27 mouse cellular contexts compared by ENCODE assay signal in genomic region chr5:120937841-120938240, GRCm38 (mm10). TPM values are rescaled to one million over a fixed set of nuclear protein-coding genes. Genes with fewer than 3 reads are reported as not detected.
DNase-seq lines count a peak whose midpoint lies in the region; ATAC-seq and TF ChIP-seq lines count a peak whose summit lies in the region.
"Had no signal": no experiment of that assay in that cellular context is flagged by ENCODE, and none has a peak within 500 bp of the region (broad histone marks: within the 10 kb centered on the region; RNA-seq: fewer than 3 reads in every experiment).

No protein-coding gene starts in this region.

- ATAC-seq in intestine, postnatal 0 days = peak; percentile 49
- ATAC-seq in intestine, embryonic 16.5 days = no peak
- ATAC-seq in monocyte, adult 5-6 weeks (replicated peaks; ENCODE audit: insufficient number of reproducible peaks, low FRiP score, low TSS enrichment, poor library complexity, severe bottlenecking) = no peak
- ATAC-seq: forebrain, embryonic 14.5 days; midbrain, embryonic 15.5 days had no signal

- no peaks in the 10 kb centered on the region for H3K4me1 ChIP-seq in intestine, postnatal 0 days (replicated peaks; ENCODE audit: control insufficient read depth, insufficient read depth, low read length)
- no peaks in the 10 kb centered on the region; the same call in 1 of the 2 replicates for H3K4me1 ChIP-seq in intestine, embryonic 16.5 days (ENCODE audit: control insufficient read depth, insufficient read depth, low read length)
- H3K4me1 ChIP-seq in lung, adult 2 months (ENCODE audit: control insufficient read depth, insufficient read depth, low read length) = no peaks in the 10 kb centered on the region
- H3K4me1 ChIP-seq: heart, embryonic 15.5 days; hindbrain, embryonic 13.5 days; limb, embryonic 10.5 days; liver, embryonic 15.5 days; midbrain, embryonic 15.5 days had no signal

- TF ChIP-seq POLR2A in lung, adult 2 months (IDR thresholded peaks at IDR 0.05; ENCODE audit: borderline replicate concordance, extremely low read depth, low read depth, low read length) = no peak

- no peaks in the 10 kb centered on the region for H3K27me3 ChIP-seq in intestine, postnatal 0 days (replicated peaks; ENCODE audit: control insufficient read depth, insufficient read depth, low read length)
- H3K27me3 ChIP-seq in intestine, embryonic 16.5 days (replicated peaks; ENCODE audit: control insufficient read depth, insufficient read depth, low read length) = no peaks in the 10 kb centered on the region
- H3K27me3 ChIP-seq: heart, embryonic 15.5 days; liver, embryonic 15.5 days; midbrain, embryonic 15.5 days had no signal

- H3K27ac ChIP-seq in intestine, postnatal 0 days (ENCODE audit: low read depth, low read length) = no peak overlapping the region
- no peak overlapping the region for H3K27ac ChIP-seq in intestine, embryonic 16.5 days (ENCODE audit: low read length)
- H3K27ac ChIP-seq: gastrocnemius, adult 2 months; heart, embryonic 15.5 days; hindbrain, embryonic 13.5 days; limb, embryonic 10.5 days; liver, embryonic 15.5 days; midbrain, embryonic 15.5 days had no signal

- WGBS in intestine, postnatal 0 days = 61% methylated on average over 4 of the region's 4 CpGs
- WGBS in intestine, embryonic 16.5 days = 84% methylated on average over 4 of the region's 4 CpGs
- 70% methylated on average over 4 of the region's 4 CpGs for WGBS in lung, adult 2 months

- H3K9me3 ChIP-seq in intestine, postnatal 0 days (ENCODE audit: control insufficient read depth) = no peaks in the 10 kb centered on the region
- H3K9me3 ChIP-seq in intestine, embryonic 16.5 days (ENCODE audit: control insufficient read depth, low read length) = no peaks in the 10 kb centered on the region
- H3K9me3 ChIP-seq: heart, embryonic 15.5 days; hindbrain, embryonic 13.5 days; limb, embryonic 10.5 days; liver, embryonic 15.5 days; midbrain, embryonic 15.5 days had no signal

- H3K9ac ChIP-seq in intestine, postnatal 0 days (ENCODE audit: low read depth, low read length) = no peak overlapping the region
- no peak overlapping the region for H3K9ac ChIP-seq in intestine, embryonic 16.5 days (ENCODE audit: low read depth, low read length)
- H3K9ac ChIP-seq: heart, embryonic 15.5 days; hindbrain, embryonic 13.5 days; liver, embryonic 15.5 days; midbrain, embryonic 15.5 days had no signal

- H3K4me3 ChIP-seq in intestine, postnatal 0 days (ENCODE audit: low read depth, low read length) = no peak overlapping the region
- no peak overlapping the region for H3K4me3 ChIP-seq in intestine, embryonic 16.5 days (ENCODE audit: low read length)
- no peak overlapping the region for H3K4me3 ChIP-seq in lung, adult 2 months (replicated peaks; ENCODE audit: extremely low read depth, low read depth, low read length)
- H3K4me3 ChIP-seq: gastrocnemius, adult 2 months; heart, embryonic 15.5 days; hindbrain, embryonic 13.5 days; limb, embryonic 10.5 days; liver, embryonic 15.5 days; midbrain, embryonic 15.5 days had no signal

- no peak for TF ChIP-seq CTCF in intestine, postnatal 0 days (IDR thresholded peaks at IDR 0.05; ENCODE audit: low read depth)
- TF ChIP-seq CTCF in lung, adult 2 months (IDR thresholded peaks at IDR 0.05; ENCODE audit: insufficient read depth, low read length) = no peak

- peak; percentile 9 for DNase-seq in NIH3T3 (ENCODE audit: low read depth)
- peak; percentile 64 for DNase-seq in adrenal gland, postnatal 14 days
- DNase-seq in gastrocnemius, postnatal 25 days = no peak
- no peak for DNase-seq in lung, adult 2 months
- DNase-seq: cerebellum, adult 18-20 months; cerebellum, postnatal 14 days; gastrocnemius, adult 2 months; heart, postnatal 36 days; liver; thymus, postnatal 14 days had no signal

- H3K36me3 ChIP-seq in intestine, postnatal 0 days (ENCODE audit: control insufficient read depth, insufficient read depth) = no peaks in the 10 kb centered on the region
- H3K36me3 ChIP-seq in intestine, embryonic 16.5 days (ENCODE audit: control insufficient read depth, insufficient read depth, low read length) = no peaks in the 10 kb centered on the region
- H3K36me3 ChIP-seq: heart, embryonic 15.5 days; hindbrain, embryonic 13.5 days; limb, embryonic 10.5 days; liver, embryonic 15.5 days; midbrain, embryonic 15.5 days had no signal

- H3K4me2 ChIP-seq in intestine, postnatal 0 days (replicated peaks; ENCODE audit: low read depth) = no peak overlapping the region
- no peak overlapping the region for H3K4me2 ChIP-seq in intestine, embryonic 16.5 days (ENCODE audit: low read depth, low read length)
- H3K4me2 ChIP-seq: heart, embryonic 15.5 days; hindbrain, embryonic 13.5 days; liver, embryonic 15.5 days; midbrain, embryonic 15.5 days had no signal

RNA-seq across cellular contexts. Expression of gene Oas1d, which starts 23.5 kb away (rescaled TPM):
- polyA plus RNA-seq in intestine, postnatal 0 days (2015; fragmentation: Nextera tagmentation; extraction: Ambion mirVana) = 0.18 and 0.25 TPM in 2 replicates
- 0.06 TPM in 1 of 2 replicates, not detected in the other for polyA plus RNA-seq in intestine, embryonic 16.5 days (2015; fragmentation: Nextera tagmentation; extraction: Ambion mirVana)
- total RNA-seq in adrenal gland, postnatal 14 days (2021) = not detected in 2 replicates
- total RNA-seq in gastrocnemius, postnatal 25 days (2021) = not detected
- total RNA-seq in monocyte, adult 5-6 weeks (2017) = not detected in 3 replicates
- 0.05 TPM in 1 of 2 replicates, not detected in the other for polyA plus RNA-seq in lung, adult 2 months (2012; rRNA removed)
- total RNA-seq: gastrocnemius, adult 2 months; heart, postnatal 36 days; left cerebral cortex, adult 8-10 months; megakaryocyte-erythroid progenitor cell, adult 5-6 weeks had no signal
- polyA plus RNA-seq: embryonic facial prominence, embryonic 14.5 days; gonadal fat pad, adult 2 months; heart, embryonic 15.5 days; hindbrain, embryonic 13.5 days; kidney, embryonic 14.5 days; limb, embryonic 10.5 days; liver, embryonic 15.5 days; lung, embryonic 16.5 days; neural tube, embryonic 14.5 days had no signal

RNA-seq across cellular contexts. Expression of gene Oas1a, which starts 30.5 kb away (rescaled TPM):
- polyA plus RNA-seq in intestine, postnatal 0 days (2015; fragmentation: Nextera tagmentation; extraction: Ambion mirVana) = 65.4 and 65.6 TPM in 2 replicates
- polyA plus RNA-seq in intestine, embryonic 16.5 days (2015; fragmentation: Nextera tagmentation; extraction: Ambion mirVana) = 8.9 and 9.8 TPM in 2 replicates
- 0.52 and 1.0 TPM in 2 replicates for total RNA-seq in adrenal gland, postnatal 14 days (2021)
- total RNA-seq in gastrocnemius, postnatal 25 days (2021) = under 1 TPM in 1 of 2 experiments, not detected in 1; 0.24 TPM
- total RNA-seq in monocyte, adult 5-6 weeks (2017) = 26.0 to 35.8 TPM (median 31.2 TPM) in 3 replicates
- 6.0 and 7.2 TPM in 2 replicates for polyA plus RNA-seq in lung, adult 2 months (2012; rRNA removed)

RNA-seq across cellular contexts. Expression of gene Oas1g, which starts 50.4 kb away (rescaled TPM):
- polyA plus RNA-seq in intestine, postnatal 0 days (2015; fragmentation: Nextera tagmentation; extraction: Ambion mirVana) = 30.9 and 31.8 TPM in 2 replicates
- 1.5 and 2.6 TPM in 2 replicates for polyA plus RNA-seq in intestine, embryonic 16.5 days (2015; fragmentation: Nextera tagmentation; extraction: Ambion mirVana)
- not detected in 2 replicates for total RNA-seq in adrenal gland, postnatal 14 days (2021)
- total RNA-seq in gastrocnemius, postnatal 25 days (2021) = not detected
- 2.6 to 4.9 TPM (median 3.5 TPM) in 3 replicates for total RNA-seq in monocyte, adult 5-6 weeks (2017)
- 1.4 and 1.6 TPM in 2 replicates for polyA plus RNA-seq in lung, adult 2 months (2012; rRNA removed)
- total RNA-seq: layer of hippocampus, postnatal 10 days; megakaryocyte-erythroid progenitor cell, adult 5-6 weeks had no signal
- polyA plus RNA-seq: forebrain, embryonic 14.5 days; neural tube, embryonic 14.5 days had no signal

Comparison
In these comparisons a context has a peak if more than half of its experiments do, and no peak if none do; other contexts are left out.
1. DNase-seq: peak in NIH3T3 (single experiment) and adrenal gland, postnatal 14 days (single experiment); none in gastrocnemius, postnatal 25 days (single experiment) and lung, adult 2 months (single experiment).
2. RNA of gene Oas1a, which starts 30.5 kb away (total RNA-seq): 26.0 to 35.8 TPM in monocyte, adult 5-6 weeks; 0.52 to 1.0 TPM in adrenal gland, postnatal 14 days and 0.24 TPM in gastrocnemius, postnatal 25 days; every median in the first group is over 10 times any median in the second.